In genomic region chr14:76032671-76033136, GRCm38 (mm10) we compare ENCODE assay signal across 12 mouse cellular contexts. TPM values are rescaled to one million over a fixed set of nuclear protein-coding genes. Genes with fewer than 3 reads are reported as not detected.
DNase-seq lines count a peak whose midpoint lies in the region; ATAC-seq and TF ChIP-seq lines count a peak whose summit lies in the region.
"Had no signal": no experiment of that assay in that cellular context is flagged by ENCODE, and none has a peak within 500 bp of the region (broad histone marks: within the 10 kb centered on the region; RNA-seq: fewer than 3 reads in every experiment).

No protein-coding gene starts in this region.

- H3K27ac ChIP-seq in forebrain, embryonic 11.5 days (ENCODE audit: low read depth, low read length): peak overlapping the region; percentile 85
- H3K27ac ChIP-seq in hindbrain, postnatal 0 days: peak overlapping the region; percentile 70
- H3K27ac ChIP-seq in heart, embryonic 10.5 days: no peak overlapping the region
- H3K27ac ChIP-seq in thymus, adult 2 months (ENCODE audit: control insufficient read depth, insufficient read depth, low read length): no peak overlapping the region

- peak; percentile 69 for ATAC-seq in forebrain, embryonic 11.5 days (replicated peaks; ENCODE audit: low FRiP score)
- peak; percentile 63 for ATAC-seq in hindbrain, postnatal 0 days
- ATAC-seq in granulocyte monocyte progenitor cell, adult 5-6 weeks (replicated peaks; ENCODE audit: poor library complexity, severe bottlenecking): no peak
- ATAC-seq: inflammation-experienced regulatory T-cells, adult 6 months had no signal

- H3K36me3 ChIP-seq in forebrain, embryonic 11.5 days (ENCODE audit: control insufficient read depth, insufficient read depth, low read length): no peaks in the 10 kb centered on the region
- no peaks in the 10 kb centered on the region for H3K36me3 ChIP-seq in hindbrain, postnatal 0 days (ENCODE audit: insufficient read depth, low read length)
- H3K36me3 ChIP-seq in heart, embryonic 10.5 days: no peaks in the 10 kb centered on the region
- H3K36me3 ChIP-seq in thymus, adult 2 months (ENCODE audit: control insufficient read depth, insufficient read depth, low read length): no peaks in the 10 kb centered on the region
- H3K36me3 ChIP-seq: G1E had no signal

- H3K9ac ChIP-seq in forebrain, embryonic 11.5 days (ENCODE audit: low read length): no peak overlapping the region
- H3K9ac ChIP-seq in hindbrain, postnatal 0 days (replicated peaks; ENCODE audit: low read length): no peak overlapping the region

- no peaks in the 10 kb centered on the region for H3K27me3 ChIP-seq in forebrain, embryonic 11.5 days (ENCODE audit: control insufficient read depth, insufficient read depth, low read length)
- H3K27me3 ChIP-seq in hindbrain, postnatal 0 days (ENCODE audit: insufficient read depth, low read length): no peaks in the 10 kb centered on the region
- no peaks in the 10 kb centered on the region for H3K27me3 ChIP-seq in heart, embryonic 10.5 days (ENCODE audit: insufficient read depth, poor library complexity, severe bottlenecking)
- no peaks in the 10 kb centered on the region for H3K27me3 ChIP-seq in thymus, adult 2 months (ENCODE audit: control insufficient read depth, insufficient read depth, low read length)

- H3K4me1 ChIP-seq in forebrain, embryonic 11.5 days (replicated peaks; ENCODE audit: control insufficient read depth, insufficient read depth, low read length): peaks cover 7% of the 10 kb centered on the region; the same call in 1 of the 2 replicates
- peaks cover 8% of the 10 kb centered on the region for H3K4me1 ChIP-seq in hindbrain, postnatal 0 days (ENCODE audit: insufficient read depth, low read length)
- 0 out of 2 replicates have a peak, but pooled peaks cover 4% of the 10 kb centered on the region for H3K4me1 ChIP-seq in heart, embryonic 10.5 days
- H3K4me1 ChIP-seq in thymus, adult 2 months (replicated peaks; ENCODE audit: control insufficient read depth, insufficient read depth, low read length): no peaks in the 10 kb centered on the region; the same call in 1 of the 2 replicates

- peak; percentile 58 for DNase-seq in embryo, embryonic 11 days
- DNase-seq in forebrain, embryonic 11.5 days (ENCODE audit: low spot score): peak; percentile 75
- peak; percentile 54 for DNase-seq in hindbrain, postnatal 0 days (ENCODE audit: low spot score)
- DNase-seq in neural tube, embryonic 10.5 days (ENCODE audit: extremely low spot score, low spot score): peak; percentile 17
- DNase-seq in heart, embryonic 10.5 days (ENCODE audit: low spot score): no peak
- no peak for DNase-seq in thymus, adult 2 months
- DNase-seq: adrenal gland, adult 2 months; lung, postnatal 4 days; thymus, postnatal 36 days had no signal

- no peak for TF ChIP-seq POLR2A in thymus, adult 2 months (IDR thresholded peaks at IDR 0.05; ENCODE audit: control insufficient read depth, extremely low read depth, insufficient read depth, low read length, poor library complexity)

- H3K4me2 ChIP-seq in forebrain, embryonic 11.5 days (ENCODE audit: low read depth, low read length, severe bottlenecking): peak overlapping the region; percentile 21; the same call in 1 of the 2 replicates
- H3K4me2 ChIP-seq in hindbrain, postnatal 0 days (ENCODE audit: low read depth, low read length): peak overlapping the region; percentile 33

- WGBS in forebrain, embryonic 11.5 days: 21% methylated on average over 7 of the region's 7 CpGs
- 15% methylated on average over 7 of the region's 7 CpGs for WGBS in hindbrain, postnatal 0 days
- 80% methylated on average over 7 of the region's 7 CpGs for WGBS in heart, embryonic 10.5 days
- WGBS in thymus, adult 2 months: 83% methylated on average over 7 of the region's 7 CpGs

- TF ChIP-seq CTCF in hindbrain, postnatal 0 days (IDR thresholded peaks at IDR 0.05; ENCODE audit: low read depth): no peak
- TF ChIP-seq CTCF in thymus, adult 2 months (IDR thresholded peaks at IDR 0.05; ENCODE audit: borderline replicate concordance, control insufficient read depth, extremely low read depth, insufficient read depth, low read length, poor library complexity): no peak

- H3K4me3 ChIP-seq in forebrain, embryonic 11.5 days (ENCODE audit: low read depth, low read length): no peak overlapping the region
- no peak overlapping the region for H3K4me3 ChIP-seq in hindbrain, postnatal 0 days (ENCODE audit: low read length)
- H3K4me3 ChIP-seq in heart, embryonic 10.5 days: no peak overlapping the region
- no peak overlapping the region for H3K4me3 ChIP-seq in thymus, adult 2 months (ENCODE audit: control insufficient read depth, insufficient read depth, low read length)

- no peaks in the 10 kb centered on the region for H3K9me3 ChIP-seq in forebrain, embryonic 11.5 days (ENCODE audit: control insufficient read depth, low read length)
- H3K9me3 ChIP-seq in hindbrain, postnatal 0 days (ENCODE audit: low read length): no peaks in the 10 kb centered on the region
- no peaks in the 10 kb centered on the region for H3K9me3 ChIP-seq in heart, embryonic 10.5 days
- H3K9me3 ChIP-seq: G1E had no signal

RNA-seq across cellular contexts. Expression of gene Gtf2f2, which starts 22.0 kb away (rescaled TPM):
- polyA plus RNA-seq in forebrain, embryonic 11.5 days (2014; fragmentation: Nextera tagmentation; extraction: Ambion mirVana): 57.0 and 59.0 TPM in 2 replicates
- total RNA-seq in hindbrain, postnatal 0 days (2014; rRNA removed): 14.8 and 18.5 TPM in 2 replicates
- 40.9 and 41.3 TPM in 2 replicates for polyA plus RNA-seq in hindbrain, postnatal 0 days (2015; fragmentation: Nextera tagmentation; extraction: Ambion mirVana)
- polyA plus RNA-seq in heart, embryonic 10.5 days (2016; fragmentation: Nextera tagmentation; extraction: Ambion mirVana): 37.7 and 43.5 TPM in 2 replicates
- polyA plus RNA-seq in thymus, adult 2 months (2012; rRNA removed): 4.7 and 5.1 TPM in 2 replicates
- total RNA-seq in granulocyte monocyte progenitor cell, adult 5-6 weeks (2014; fragmentation: Nextera tagmentation): 55.9 and 63.7 TPM in 2 replicates
- 96.4 and 98.2 TPM in 2 replicates for total RNA-seq in granulocyte monocyte progenitor cell, adult 5-6 weeks (2017)

Comparison
In these comparisons a context has a peak if more than half of its experiments do, and no peak if none do; other contexts are left out.
1. DNase-seq: peak in embryo, embryonic 11 days (single experiment), forebrain, embryonic 11.5 days (single experiment), hindbrain, postnatal 0 days (single experiment) and neural tube, embryonic 10.5 days (single experiment); none in heart, embryonic 10.5 days (single experiment) and thymus, adult 2 months (single experiment).
2. H3K27ac ChIP-seq: peak in forebrain, embryonic 11.5 days (single experiment) and hindbrain, postnatal 0 days (single experiment); none in heart, embryonic 10.5 days (single experiment) and thymus, adult 2 months (single experiment).